Mouse (Mus musculus): ENCODE results near the gene BC052040. TPM values are rescaled to one million over a fixed set of nuclear protein-coding genes. Genes with fewer than 3 reads are reported as not detected.

The BC052040 gene
- total RNA-seq, 2 experiments from 2014 or later = 1.6 to 2.0 TPM

GRCm38 (mm10) chr2:115687612-115688011 lies 106.1 kb downstream of the BC052040 start:
- DNase-seq (ENCODE audit: low spot score) = no peak
- intact Hi-C loops (cut with DNase I) = no loop called here

- DNase-seq (ENCODE audit: low spot score) = no peak
- intact Hi-C loops (cut with DNase I) = no loop called here
These were observed 106.8 kb downstream of the BC052040 start for GRCm38 (mm10) chr2:115688282-115688681.

- no peak for DNase-seq (ENCODE audit: low spot score)
- intact Hi-C loops (cut with DNase I) = no loop called here
These were observed 112.3 kb downstream of the BC052040 start for GRCm38 (mm10) chr2:115693841-115694240.

GRCm38 (mm10) chr2:115694386-115694785 lies 112.9 kb downstream of the BC052040 start:
- intact Hi-C loops (cut with DNase I) = no loop called here
- DNase-seq (ENCODE audit: low spot score) = no peak

DNA sequence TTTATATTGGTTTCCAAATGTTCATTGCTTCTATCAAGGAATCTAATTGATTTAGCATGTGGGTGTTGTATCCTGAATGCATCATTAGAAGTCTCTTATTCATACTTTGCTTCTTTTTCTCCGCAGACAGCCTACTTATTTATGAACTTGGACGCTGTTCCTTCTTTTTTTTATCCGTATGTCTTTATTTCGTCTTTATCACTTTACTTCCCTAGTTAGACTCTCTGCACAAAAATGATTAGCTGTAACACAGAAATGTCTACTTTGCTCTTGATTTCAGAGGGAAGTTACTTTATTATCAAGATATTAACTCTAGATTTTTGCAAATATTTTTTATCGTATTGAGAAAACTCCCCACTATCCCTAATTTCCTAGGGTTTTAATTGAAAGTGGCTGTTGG lies 117.5 kb downstream of the BC052040 start:
- no peak for DNase-seq (ENCODE audit: low spot score)
- intact Hi-C loops (cut with DNase I) = no loop called here

DNA sequence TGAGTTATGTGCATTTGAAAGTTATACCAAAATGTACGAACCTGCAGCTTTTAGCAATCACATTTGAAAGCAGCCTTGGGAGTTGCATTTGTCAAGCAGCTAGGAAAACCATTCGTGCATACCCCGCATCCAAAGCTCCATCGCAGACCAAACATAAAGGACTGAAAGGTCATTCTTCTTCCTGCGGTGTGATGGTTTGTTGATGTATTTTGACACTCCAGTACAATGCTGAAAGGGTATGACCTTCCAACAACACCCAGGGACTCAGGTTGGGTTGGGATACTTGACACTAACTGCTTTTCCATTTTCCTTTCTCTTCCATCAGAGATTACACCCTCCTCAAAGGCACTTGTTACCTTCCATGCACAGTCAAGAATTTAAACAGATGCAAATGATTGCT lies 121.1 kb downstream of the BC052040 start:
- intact Hi-C loops (cut with DNase I) = no loop called here
- DNase-seq (ENCODE audit: low spot score) = no peak

GRCm38 (mm10) chr2:115717535-115717934 lies 136.0 kb downstream of the BC052040 start:
- no peak for DNase-seq (ENCODE audit: low spot score)
- intact Hi-C loops (cut with DNase I) = no loop called here

- DNase-seq (ENCODE audit: low spot score) = no peak
- intact Hi-C loops (cut with DNase I) = no loop called here
These were observed 136.5 kb downstream of the BC052040 start for GRCm38 (mm10) chr2:115717980-115718379.

- no peak for DNase-seq (ENCODE audit: low spot score)
- intact Hi-C loops (cut with DNase I) = no loop called here
These were observed 141.9 kb downstream of the BC052040 start for GRCm38 (mm10) chr2:115723452-115723851.

GRCm38 (mm10) chr2:115724216-115724615 lies 142.7 kb downstream of the BC052040 start:
- no peak for DNase-seq (ENCODE audit: low spot score)
- intact Hi-C loops (cut with DNase I) = no loop called here

DNA sequence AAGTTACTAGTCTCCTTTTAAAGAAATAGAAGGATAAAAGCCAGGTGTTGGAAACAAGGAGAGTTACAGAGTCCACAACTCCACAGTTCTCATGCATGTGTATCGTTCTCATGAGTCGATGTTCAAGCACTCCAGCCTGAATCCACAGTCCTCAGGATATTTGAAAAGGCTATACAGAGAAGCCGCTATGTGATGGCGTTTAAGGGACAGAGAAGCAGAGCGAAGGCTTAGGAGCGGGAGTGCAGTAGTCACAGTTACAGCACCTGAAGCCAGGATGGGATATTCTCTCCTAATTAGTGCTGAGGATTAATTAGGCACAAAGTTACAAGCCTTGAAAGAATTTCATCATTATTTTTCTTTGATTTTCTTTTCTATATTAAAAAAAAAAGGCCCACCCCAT lies 143.2 kb downstream of the BC052040 start:
- DNase-seq (ENCODE audit: low spot score) = no peak
- intact Hi-C loops (cut with DNase I) = no loop called here

GRCm38 (mm10) chr2:115725503-115725902 lies 144.0 kb downstream of the BC052040 start:
- intact Hi-C loops (cut with DNase I) = no loop called here
- no peak for DNase-seq (ENCODE audit: low spot score)

DNA sequence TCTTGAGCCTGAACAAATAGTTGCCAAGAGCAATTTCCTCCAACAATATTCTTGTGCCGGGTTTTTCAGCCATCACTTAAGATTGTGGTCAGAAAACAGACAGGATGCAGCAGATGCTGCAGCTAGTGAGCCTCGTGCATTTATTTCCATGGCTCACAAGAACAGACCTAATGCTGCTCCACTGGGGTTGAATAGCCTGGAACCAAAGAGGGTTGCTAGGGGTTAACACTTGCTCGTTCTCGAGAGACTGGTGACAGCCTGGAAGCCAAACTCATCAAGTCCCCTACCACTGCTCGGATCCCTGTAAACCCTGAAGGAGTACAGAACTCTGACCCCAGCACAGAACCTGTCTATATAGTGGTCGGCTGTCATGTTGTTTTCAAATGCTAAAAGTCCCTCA lies 144.4 kb downstream of the BC052040 start:
- no peak for DNase-seq (ENCODE audit: low spot score)
- intact Hi-C loops (cut with DNase I) = no loop called here

GRCm38 (mm10) chr2:115726806-115727205 lies 145.3 kb downstream of the BC052040 start:
- no peak for DNase-seq (ENCODE audit: low spot score)
- intact Hi-C loops (cut with DNase I) = no loop called here

DNA sequence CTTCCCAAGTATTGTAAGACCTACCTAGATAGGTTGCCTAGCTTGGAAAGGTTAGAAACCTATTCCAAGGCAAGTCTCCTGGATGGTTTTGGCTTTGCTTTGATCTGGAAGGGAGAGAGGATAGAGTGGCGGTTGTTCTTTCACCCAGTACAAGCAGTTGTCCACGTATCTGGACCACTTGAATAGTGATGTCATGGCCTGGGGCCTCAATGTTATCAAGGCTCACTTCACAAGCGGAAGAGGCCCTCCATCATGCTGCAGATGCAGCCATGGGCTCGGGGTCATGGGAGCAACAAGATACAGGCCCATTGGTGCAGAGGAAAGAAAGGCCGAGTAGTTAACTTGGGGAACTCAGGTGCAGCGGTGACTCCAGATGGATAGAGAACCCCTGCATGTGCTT lies 147.1 kb downstream of the BC052040 start:
- intact Hi-C loops (cut with DNase I) = no loop called here

DNA sequence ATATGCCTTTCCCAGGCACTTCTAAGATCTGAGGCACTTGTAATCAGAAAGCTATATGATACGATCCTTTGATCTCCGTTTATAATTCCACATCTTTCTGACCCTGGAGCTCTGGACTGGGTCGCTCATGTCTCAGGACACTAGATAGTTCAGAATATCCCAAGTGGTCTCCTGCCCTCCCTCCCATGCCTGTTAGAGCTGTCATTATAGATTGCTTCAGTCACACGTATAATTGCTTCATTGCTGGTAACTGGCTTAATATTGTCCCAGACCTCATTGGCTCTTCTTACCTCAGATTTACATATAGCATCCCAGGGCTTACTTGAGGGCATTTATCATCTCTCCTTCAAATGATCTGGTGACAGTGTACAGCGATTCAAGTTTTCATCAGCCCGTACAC lies 149.0 kb downstream of the BC052040 start:
- intact Hi-C loops (cut with DNase I) = no loop called here
- DNase-seq (ENCODE audit: low spot score) = no peak

More for the DNA sequence above, 147.1 kb downstream of the BC052040 start:
- DNase-seq (ENCODE audit: low spot score) = no peak

DNA sequence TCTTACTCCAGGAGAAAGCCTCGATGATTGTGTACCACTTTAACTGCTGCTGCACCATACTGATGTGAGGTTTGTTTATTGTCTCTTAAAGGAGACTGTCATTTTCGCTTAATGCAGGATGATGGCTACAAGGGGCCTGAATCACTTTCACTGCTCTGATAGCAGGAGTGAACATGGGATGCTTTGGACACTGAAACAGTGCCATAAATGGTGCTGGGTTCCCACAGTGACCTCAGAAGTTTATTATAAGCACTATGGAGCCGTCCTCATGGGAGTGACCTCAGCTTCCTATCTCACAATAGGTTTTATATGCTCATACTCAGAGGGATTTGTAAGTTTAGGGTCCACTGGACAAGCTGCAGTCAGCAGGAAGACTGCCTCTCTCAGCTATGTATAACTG lies 149.7 kb downstream of the BC052040 start:
- intact Hi-C loops (cut with DNase I) = no loop called here
- no peak for DNase-seq (ENCODE audit: low spot score)

- intact Hi-C loops (cut with DNase I) = no loop called here
- no peak for DNase-seq (ENCODE audit: low spot score)
These were observed 151.1 kb downstream of the BC052040 start for GRCm38 (mm10) chr2:115732572-115732971.

- intact Hi-C loops (cut with DNase I) = no loop called here
- DNase-seq (ENCODE audit: low spot score) = no peak
These were observed 151.6 kb downstream of the BC052040 start for GRCm38 (mm10) chr2:115733017-115733692.

- no peak for DNase-seq (ENCODE audit: low spot score)
- intact Hi-C loops (cut with DNase I) = no loop called here
These were observed 153.3 kb downstream of the BC052040 start for GRCm38 (mm10) chr2:115734850-115735249.

DNA sequence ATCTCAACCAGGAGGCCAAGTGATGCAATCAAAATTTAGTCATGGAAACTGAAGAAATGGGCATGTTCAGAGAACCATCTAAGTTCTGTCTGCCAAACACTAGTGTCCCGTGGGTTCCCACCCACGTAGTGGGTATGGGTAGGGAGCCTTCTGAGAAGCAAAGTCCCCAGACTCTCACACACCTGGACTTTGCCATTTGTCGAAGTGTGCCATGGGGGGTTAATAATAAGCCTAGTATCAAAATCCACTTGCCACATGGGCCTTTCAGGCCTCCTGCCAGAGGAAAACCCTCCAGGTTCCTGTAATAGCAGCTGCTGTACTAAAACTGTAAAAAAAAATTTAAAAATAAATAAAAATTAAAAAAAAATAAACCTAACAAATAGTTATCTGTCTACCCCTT lies 154.9 kb downstream of the BC052040 start:
- intact Hi-C loops (cut with DNase I) = no loop called here
- DNase-seq (ENCODE audit: low spot score) = no peak

DNA sequence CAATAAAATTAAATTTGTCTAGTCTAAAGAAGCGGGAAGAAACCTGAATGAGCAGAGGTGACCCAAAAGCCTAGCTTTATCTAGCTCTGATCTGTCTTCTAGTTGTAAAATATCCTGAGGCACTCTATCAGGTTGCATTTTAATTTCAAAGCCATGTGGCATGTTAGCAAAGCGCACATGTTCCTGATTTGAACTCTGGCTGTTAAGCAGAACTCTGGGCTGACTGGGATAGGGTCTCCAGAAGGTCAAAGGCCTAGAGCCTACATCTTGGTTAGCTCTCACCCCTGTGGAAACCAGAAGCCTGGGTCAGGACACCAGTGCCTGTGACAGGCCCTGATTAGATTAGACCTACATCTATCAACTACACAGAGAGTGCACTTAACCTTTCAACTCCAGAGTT lies 156.4 kb downstream of the BC052040 start:
- intact Hi-C loops (cut with DNase I) = no loop called here
- no peak for DNase-seq (ENCODE audit: low spot score)
